Mouse (Mus musculus) MEL-GATA-1-ER (cell line): Measurements from ENCODE around the gene Pomgnt2.

Source experiments
- DNase-seq: peaks from one replicate; pipeline ENCODE4 v3.0.0-alpha.2; 2012; ENCODE audit warnings: low read depth; ENCODE audit errors: extremely low read depth

Pomgnt2 gene

GRCm38 (mm10) chr9:121973207-121973606 lies 23.7 kb downstream of the Pomgnt2 start:
- DNase-seq, result no peak

- no peak for DNase-seq
These were observed 27.0 kb downstream of the Pomgnt2 start for GRCm38 (mm10) chr9:121969841-121970381.

GRCm38 (mm10) chr9:121968258-121968657 lies 28.7 kb downstream of the Pomgnt2 start:
- DNase-seq, result no peak

GRCm38 (mm10) chr9:121964941-121965340 lies 32.0 kb downstream of the Pomgnt2 start:
- DNase-seq, result no peak

- no peak for DNase-seq
These were observed 36.8 kb downstream of the Pomgnt2 start for GRCm38 (mm10) chr9:121959966-121960635.

- no peak for DNase-seq
These were observed 44.3 kb downstream of the Pomgnt2 start for GRCm38 (mm10) chr9:121952596-121952995.

GRCm38 (mm10) chr9:121951114-121951423 lies 45.8 kb downstream of the Pomgnt2 start:
- DNase-seq, result no peak

- DNase-seq, result no peak
These were observed 46.3 kb downstream of the Pomgnt2 start, which contains the start of gene Fam198a for GRCm38 (mm10) chr9:121950418-121951113. TSS of gene Fam198a (plus strand) at chr9:121950988.

- no peak for DNase-seq
These were observed 48.5 kb downstream of the Pomgnt2 start for GRCm38 (mm10) chr9:121948431-121948830.

- no peak for DNase-seq
These were observed 49.1 kb downstream of the Pomgnt2 start for GRCm38 (mm10) chr9:121947784-121948183.

- DNase-seq, result no peak
These were observed 53.3 kb downstream of the Pomgnt2 start for GRCm38 (mm10) chr9:121943628-121944027.

- no peak for DNase-seq
These were observed 53.9 kb downstream of the Pomgnt2 start for GRCm38 (mm10) chr9:121943005-121943404.

- DNase-seq, result no peak
These were observed 59.0 kb downstream of the Pomgnt2 start for GRCm38 (mm10) chr9:121937944-121938355.

GRCm38 (mm10) chr9:121937451-121937864 lies 59.5 kb downstream of the Pomgnt2 start:
- DNase-seq, result no peak

- DNase-seq, result no peak
These were observed 60.0 kb downstream of the Pomgnt2 start for GRCm38 (mm10) chr9:121936952-121937351.

- DNase-seq, result no peak
These were observed 62.1 kb downstream of the Pomgnt2 start for GRCm38 (mm10) chr9:121934856-121935255.
